Mouse (Mus musculus): ENCODE data around the gene Eipr1. TPM values are rescaled to one million over a fixed set of nuclear protein-coding genes. Genes with fewer than 3 reads are reported as not detected.

The Eipr1 gene
- total and polyA plus RNA-seq, 2 experiments from 2014 or later, result 60.8 to 66.6 TPM

GRCm38 (mm10) chr12:28734271-28734670 is 17.3 kb upstream of the Eipr1 start:
- DNase-seq (no peak), ATAC-seq (no peak)
- H3K27me3 ChIP-seq (ENCODE audit: insufficient read depth, low read length), result no peaks in the 10 kb centered on the region
- H3K36me3 ChIP-seq (ENCODE audit: insufficient read depth), result peaks cover 38% of the 10 kb centered on the region
- no peaks in the 10 kb centered on the region for H3K4me1 ChIP-seq (ENCODE audit: insufficient read depth)
- no peak for TF ChIP-seq CTCF (IDR thresholded peaks at IDR 0.05; ENCODE audit: low read depth)
- H3K9me3 ChIP-seq (ENCODE audit: low read length), result no peaks in the 10 kb centered on the region
- H3K4me2 ChIP-seq (ENCODE audit: low read depth), result no peak overlapping the region
- H3K9ac ChIP-seq, result no peak overlapping the region
- WGBS, result 100% methylated on average over 1 of the region's 1 CpGs
- H3K27ac ChIP-seq (ENCODE audit: low read depth, low read length), result no peak overlapping the region
- no peak overlapping the region for H3K4me3 ChIP-seq (ENCODE audit: low read depth, low read length)

GRCm38 (mm10) chr12:28735293-28735692 is 16.3 kb upstream of the Eipr1 start:
- no peak for TF ChIP-seq CTCF (IDR thresholded peaks at IDR 0.05; ENCODE audit: low read depth)
- WGBS, result 89% methylated on average over 3 of the region's 3 CpGs
- ATAC-seq, result no peak

DNA sequence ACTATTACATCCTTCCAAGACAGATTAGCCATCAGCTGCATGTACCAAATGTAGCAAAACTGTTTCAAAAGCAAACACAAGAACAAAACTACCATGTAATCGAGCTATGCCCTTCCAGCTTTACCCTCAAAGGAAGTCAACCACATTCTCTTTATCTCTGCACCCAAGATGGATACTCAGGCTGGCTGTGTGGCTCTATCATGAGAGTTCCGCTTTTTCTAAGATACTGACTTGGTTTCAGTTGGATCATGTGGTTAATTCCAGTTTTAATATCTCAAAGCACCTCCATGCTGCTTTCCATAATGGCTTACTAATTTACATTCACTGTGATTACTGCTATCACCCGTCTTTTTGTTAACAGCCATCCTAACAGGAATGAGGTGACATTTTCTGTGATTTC is 8.3 kb upstream of the Eipr1 start:
- Histone ChIP-seq H3K9ac (no peak overlapping the region; the same call in 1 of the 2 replicates), H3K36me3 (ENCODE audit: insufficient read depth) (peaks cover 14% of the 10 kb centered on the region), H3K27ac (ENCODE audit: low read depth, low read length) (no peak overlapping the region), H3K4me2 (ENCODE audit: low read depth) (no peak overlapping the region), H3K4me1 (ENCODE audit: insufficient read depth) (no peaks in the 10 kb centered on the region), H3K9me3 (ENCODE audit: low read length) (no peaks in the 10 kb centered on the region), H3K4me3 (ENCODE audit: low read depth, low read length) (no peak overlapping the region), H3K27me3 (ENCODE audit: insufficient read depth, low read length) (no peaks in the 10 kb centered on the region)
- DNase-seq (no peak), ATAC-seq (no peak)
- no peak for TF ChIP-seq CTCF (IDR thresholded peaks at IDR 0.05; ENCODE audit: low read depth)
- 79% methylated on average over 3 of the region's 3 CpGs for WGBS

More at GRCm38 (mm10) chr12:28735293-28735692, 16.3 kb upstream of the Eipr1 start:
- H3K9ac ChIP-seq, result no peak overlapping the region
- H3K4me3 ChIP-seq (ENCODE audit: low read depth, low read length), result no peak overlapping the region
- H3K4me1 ChIP-seq (ENCODE audit: insufficient read depth), result no peaks in the 10 kb centered on the region
- H3K27ac ChIP-seq (ENCODE audit: low read depth, low read length), result no peak overlapping the region
- no peaks in the 10 kb centered on the region for H3K27me3 ChIP-seq (ENCODE audit: insufficient read depth, low read length)
- no peak for DNase-seq
- no peaks in the 10 kb centered on the region for H3K9me3 ChIP-seq (ENCODE audit: low read length)
- no peak overlapping the region for H3K4me2 ChIP-seq (ENCODE audit: low read depth)
- peaks cover 38% of the 10 kb centered on the region for H3K36me3 ChIP-seq (ENCODE audit: insufficient read depth)

- DNase-seq (peak; percentile 92), ATAC-seq (peak; percentile 90)
- Histone ChIP-seq H3K27ac (ENCODE audit: low read depth, low read length) (peak within 1 kb of the TSS; percentile 54; the same call in 1 of the 2 replicates), H3K27me3 (ENCODE audit: insufficient read depth, low read length) (no peaks in the 10 kb centered on the region), H3K4me2 (ENCODE audit: low read depth) (peak within 1 kb of the TSS; percentile 87), H3K9ac (peak within 1 kb of the TSS; percentile 69), H3K9me3 (ENCODE audit: low read length) (no peaks in the 10 kb centered on the region), H3K4me3 (ENCODE audit: low read depth, low read length) (peak within 1 kb of the TSS; percentile 71), H3K36me3 (ENCODE audit: insufficient read depth) (peaks cover 14% of the 10 kb centered on the region), H3K4me1 (ENCODE audit: insufficient read depth) (peaks cover 21% of the 10 kb centered on the region; the same call in 1 of the 2 replicates)
- under 1% methylated on average over 41 of the region's 41 CpGs for WGBS
- TF ChIP-seq CTCF (IDR thresholded peaks at IDR 0.05; ENCODE audit: low read depth), result no peak
Measured at GRCm38 (mm10) chr12:28750021-28750633, 1.5 kb upstream of the Eipr1 start, which contains the start of gene Trappc12. Trappc12 (minus strand) TSS chr12:28750472.

DNA sequence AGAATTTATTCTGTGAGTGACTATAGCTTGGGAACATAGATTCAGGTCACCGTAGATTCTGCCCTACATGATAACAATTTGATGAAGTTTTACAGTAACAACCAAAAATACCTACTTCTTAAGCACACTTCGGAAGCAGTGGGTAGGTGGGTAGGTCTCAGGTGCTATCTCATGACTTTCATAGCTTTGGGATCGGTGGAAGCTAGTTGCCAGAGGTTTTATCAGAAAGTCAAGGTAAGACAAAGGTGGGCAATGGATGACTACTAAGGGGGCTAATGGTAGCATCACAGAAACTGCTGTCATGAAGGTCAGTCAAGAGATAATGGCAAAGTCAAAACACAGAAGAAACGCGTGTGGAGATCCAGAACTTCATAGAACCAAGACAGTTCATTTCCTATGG is 727 bp upstream of the Eipr1 start:
- H3K27ac ChIP-seq (ENCODE audit: low read depth, low read length), result no peak overlapping the region
- peak overlapping the region; percentile 87; the same call in 1 of the 2 replicates for H3K4me2 ChIP-seq (ENCODE audit: low read depth)
- no peak for ATAC-seq
- H3K4me3 ChIP-seq (ENCODE audit: low read depth, low read length), result no peak overlapping the region
- peaks cover 6% of the 10 kb centered on the region for H3K36me3 ChIP-seq (ENCODE audit: insufficient read depth)
- H3K9ac ChIP-seq, result no peak overlapping the region
- H3K27me3 ChIP-seq (ENCODE audit: insufficient read depth, low read length), result no peaks in the 10 kb centered on the region
- DNase-seq, result no peak
- H3K4me1 ChIP-seq (ENCODE audit: insufficient read depth), result peaks cover 21% of the 10 kb centered on the region; the same call in 1 of the 2 replicates
- WGBS, result 98% methylated on average over 5 of the region's 5 CpGs
- no peaks in the 10 kb centered on the region for H3K9me3 ChIP-seq (ENCODE audit: low read length)
- TF ChIP-seq CTCF (IDR thresholded peaks at IDR 0.05; ENCODE audit: low read depth), result no peak

- Histone ChIP-seq H3K27me3 (ENCODE audit: insufficient read depth, low read length) (no peaks in the 10 kb centered on the region), H3K36me3 (ENCODE audit: insufficient read depth) (no peaks in the 10 kb centered on the region), H3K4me3 (ENCODE audit: low read depth, low read length) (no peak overlapping the region), H3K27ac (ENCODE audit: low read depth, low read length) (no peak overlapping the region), H3K9ac (no peak overlapping the region), H3K4me1 (ENCODE audit: insufficient read depth) (peaks cover 9% of the 10 kb centered on the region; the same call in 1 of the 2 replicates), H3K9me3 (ENCODE audit: low read length) (no peaks in the 10 kb centered on the region), H3K4me2 (ENCODE audit: low read depth) (no peak overlapping the region)
- no peak for TF ChIP-seq CTCF (IDR thresholded peaks at IDR 0.05; ENCODE audit: low read depth)
- ATAC-seq, result no peak
- no peak for DNase-seq
- 89% methylated on average over 4 of the region's 4 CpGs for WGBS
Measured at GRCm38 (mm10) chr12:28756019-28756418, 4.4 kb downstream of the Eipr1 start.

- no peaks in the 10 kb centered on the region for H3K4me1 ChIP-seq (ENCODE audit: insufficient read depth)
- TF ChIP-seq CTCF (IDR thresholded peaks at IDR 0.05; ENCODE audit: low read depth), result no peak
- H3K9me3 ChIP-seq (ENCODE audit: low read length), result no peaks in the 10 kb centered on the region
- ATAC-seq (no peak), DNase-seq (no peak)
- H3K36me3 ChIP-seq (ENCODE audit: insufficient read depth), result peaks cover 14% of the 10 kb centered on the region
- 92% methylated on average over 7 of the region's 7 CpGs for WGBS
- no peak overlapping the region for H3K4me2 ChIP-seq (ENCODE audit: low read depth)
- no peaks in the 10 kb centered on the region for H3K27me3 ChIP-seq (ENCODE audit: insufficient read depth, low read length)
- H3K9ac ChIP-seq, result no peak overlapping the region
- H3K4me3 ChIP-seq (ENCODE audit: low read depth, low read length), result no peak overlapping the region
- H3K27ac ChIP-seq (ENCODE audit: low read depth, low read length), result no peak overlapping the region
Measured at GRCm38 (mm10) chr12:28769953-28770352, 18.4 kb downstream of the Eipr1 start.
